Mouse (Mus musculus): ENCODE results near the gene Fbxl17. TPM values are rescaled to one million over a fixed set of nuclear protein-coding genes. Genes with fewer than 3 reads are reported as not detected.
A peak's percentile ranks its signal among the peaks of the same experiment; 100 is the strongest.

Gene Fbxl17
- total and polyA plus RNA-seq, 3 experiments = 8.2 to 9.9 (median 8.8) TPM

DNA sequence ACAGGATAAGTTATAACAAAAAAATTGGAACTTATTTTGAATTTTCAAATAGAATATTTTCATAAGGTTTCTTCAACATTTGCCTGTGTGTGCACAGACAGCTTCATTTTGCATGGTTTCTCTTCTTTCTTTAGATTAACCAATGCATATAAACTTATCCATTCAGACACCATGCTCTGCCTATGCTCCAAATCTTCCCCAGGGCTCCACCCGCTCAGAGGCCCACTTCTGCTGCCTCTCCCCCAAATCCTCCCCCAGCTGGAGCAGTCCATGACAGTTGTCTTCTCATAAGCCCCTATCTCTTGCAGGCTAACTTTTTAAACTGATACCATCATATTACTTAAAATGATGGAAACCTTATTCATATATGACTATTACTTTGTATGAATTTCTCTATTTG, 282.8 kb downstream of the Fbxl17 start:
- H3K9me3 ChIP-seq (replicated peaks) = no peaks in the 10 kb centered on the region

DNA sequence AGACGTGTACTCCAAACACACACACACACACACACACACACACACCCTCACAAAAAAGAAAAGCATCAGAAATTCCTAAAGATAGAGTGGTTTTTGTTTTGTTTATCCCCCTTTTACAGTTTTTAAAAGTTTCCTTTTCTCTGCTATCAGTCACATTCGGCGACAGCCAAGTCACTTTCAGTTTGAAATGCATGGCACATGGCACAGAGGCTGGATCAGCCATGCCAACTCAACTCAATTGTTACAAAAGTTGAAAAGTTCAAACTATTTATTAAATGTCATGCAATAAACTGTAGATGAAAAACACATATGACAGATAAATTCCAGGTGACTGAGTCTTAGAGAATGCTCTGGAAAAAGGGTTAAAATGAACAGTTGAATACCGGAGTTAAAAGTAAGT, 287.8 kb downstream of the Fbxl17 start:
- Histone ChIP-seq H3K4me3 (ENCODE audit: low read depth, low read length) (no peak overlapping the region; the same call in 1 of the 2 replicates), H3K36me3 (replicated peaks) (peaks cover 13% of the 10 kb centered on the region), H3K4me1 (ENCODE audit: insufficient read depth, low read depth, low read length) (peaks cover 12% of the 10 kb centered on the region), H3K27me3 (ENCODE audit: insufficient read depth, low read length) (no peaks in the 10 kb centered on the region), H3K9me3 (replicated peaks) (no peaks in the 10 kb centered on the region)
- TF ChIP-seq TAL1 (conservative IDR thresholded peaks at IDR 0.05; ENCODE audit: low read depth, low read length) (no peak), CTCF (IDR thresholded peaks at IDR 0.05; ENCODE audit: low read depth, low read length) (no peak), GATA1 (IDR thresholded peaks at IDR 0.05; ENCODE audit: borderline replicate concordance, low read length) (no peak), GATA2 (IDR thresholded peaks at IDR 0.05; ENCODE audit: borderline replicate concordance, low read depth, low read length) (no peak), POLR2AphosphoS5 (IDR thresholded peaks at IDR 0.05; ENCODE audit: insufficient replicate concordance, low read depth, low read length) (no peak)
- no peak for ATAC-seq (ENCODE audit: extremely low read depth, insufficient number of reproducible peaks, low FRiP score, poor library complexity, severe bottlenecking)
- DNase-seq (ENCODE audit: low spot score) = no peak

More for the DNA sequence above, 282.8 kb downstream of the Fbxl17 start:
- TF ChIP-seq GATA2 (IDR thresholded peaks at IDR 0.05; ENCODE audit: borderline replicate concordance, low read depth, low read length) (no peak), POLR2AphosphoS5 (IDR thresholded peaks at IDR 0.05; ENCODE audit: insufficient replicate concordance, low read depth, low read length) (no peak), GATA1 (IDR thresholded peaks at IDR 0.05; ENCODE audit: borderline replicate concordance, low read length) (no peak), TAL1 (conservative IDR thresholded peaks at IDR 0.05; ENCODE audit: low read depth, low read length) (no peak), CTCF (IDR thresholded peaks at IDR 0.05; ENCODE audit: low read depth, low read length) (no peak)
- no peak overlapping the region for H3K4me3 ChIP-seq (ENCODE audit: low read depth, low read length)
- DNase-seq (ENCODE audit: low spot score) (no peak), ATAC-seq (ENCODE audit: extremely low read depth, insufficient number of reproducible peaks, low FRiP score, poor library complexity, severe bottlenecking) (no peak)
- no peaks in the 10 kb centered on the region for H3K27me3 ChIP-seq (ENCODE audit: insufficient read depth, low read length)
- H3K36me3 ChIP-seq (replicated peaks) = peaks cover 4% of the 10 kb centered on the region
- H3K4me1 ChIP-seq (ENCODE audit: insufficient read depth, low read depth, low read length) = peaks cover 2% of the 10 kb centered on the region; the same call in 1 of the 2 replicates

DNA sequence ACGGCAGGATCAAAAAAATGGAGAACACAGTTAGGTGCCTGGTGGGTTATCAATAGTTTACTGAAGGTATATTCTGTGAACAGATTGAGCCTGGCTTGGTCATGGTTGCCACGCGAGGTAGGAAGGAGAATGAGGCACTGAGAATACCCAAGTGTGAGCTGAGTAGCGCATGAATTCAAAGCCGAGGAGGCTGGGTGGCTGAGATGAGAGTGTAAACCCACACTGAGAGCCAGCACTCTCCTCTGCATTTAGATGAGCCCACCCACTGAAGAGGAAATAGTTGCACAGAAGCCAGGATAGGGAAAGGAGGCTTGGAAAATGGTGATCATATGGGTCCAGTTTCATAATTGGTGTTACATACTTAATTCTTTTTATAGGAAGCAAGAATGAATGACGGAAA, 290.7 kb downstream of the Fbxl17 start:
- H3K27me3 ChIP-seq (ENCODE audit: insufficient read depth, low read length) = no peaks in the 10 kb centered on the region
- TF ChIP-seq GATA2 (IDR thresholded peaks at IDR 0.05; ENCODE audit: borderline replicate concordance, low read depth, low read length) (no peak), GATA1 (IDR thresholded peaks at IDR 0.05; ENCODE audit: borderline replicate concordance, low read length) (no peak), TAL1 (conservative IDR thresholded peaks at IDR 0.05; ENCODE audit: low read depth, low read length) (no peak), POLR2AphosphoS5 (IDR thresholded peaks at IDR 0.05; ENCODE audit: insufficient replicate concordance, low read depth, low read length) (no peak), CTCF (IDR thresholded peaks at IDR 0.05; ENCODE audit: low read depth, low read length) (no peak)
- H3K4me3 ChIP-seq (ENCODE audit: low read depth, low read length) = no peak overlapping the region
- ATAC-seq (ENCODE audit: extremely low read depth, insufficient number of reproducible peaks, low FRiP score, poor library complexity, severe bottlenecking) = no peak
- H3K36me3 ChIP-seq (replicated peaks) = peaks cover 16% of the 10 kb centered on the region
- H3K9me3 ChIP-seq (replicated peaks) = no peaks in the 10 kb centered on the region
- H3K4me1 ChIP-seq (ENCODE audit: insufficient read depth, low read depth, low read length) = peaks cover 34% of the 10 kb centered on the region
- DNase-seq (ENCODE audit: low spot score) = no peak

DNA sequence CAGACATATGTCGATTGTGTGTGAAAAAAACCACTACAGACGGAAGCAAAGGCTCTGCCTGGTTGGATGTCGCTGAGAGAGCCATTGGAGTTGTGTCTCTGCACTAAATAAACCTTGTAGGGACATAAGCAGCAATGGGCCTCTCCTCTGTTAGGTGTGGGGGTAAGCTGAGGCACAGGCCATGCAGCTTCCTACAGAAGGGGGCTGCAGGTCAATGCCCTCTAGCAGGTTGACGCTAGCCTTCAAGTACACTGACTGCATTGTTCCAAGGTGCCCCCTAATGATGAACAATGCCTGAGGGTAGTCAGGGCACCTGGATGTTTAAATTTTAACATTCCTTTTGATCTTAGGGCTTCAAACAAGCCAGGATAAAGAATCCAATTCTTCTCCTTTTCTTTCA, 291.5 kb downstream of the Fbxl17 start:
- no peaks in the 10 kb centered on the region for H3K9me3 ChIP-seq (replicated peaks)
- H3K27me3 ChIP-seq (ENCODE audit: insufficient read depth, low read length) = no peaks in the 10 kb centered on the region
- H3K36me3 ChIP-seq (replicated peaks) = peaks cover 20% of the 10 kb centered on the region
- TF ChIP-seq GATA1 (IDR thresholded peaks at IDR 0.05; ENCODE audit: borderline replicate concordance, low read length) (no peak), CTCF (IDR thresholded peaks at IDR 0.05; ENCODE audit: low read depth, low read length) (no peak), POLR2AphosphoS5 (IDR thresholded peaks at IDR 0.05; ENCODE audit: insufficient replicate concordance, low read depth, low read length) (no peak), TAL1 (conservative IDR thresholded peaks at IDR 0.05; ENCODE audit: low read depth, low read length) (no peak), GATA2 (IDR thresholded peaks at IDR 0.05; ENCODE audit: borderline replicate concordance, low read depth, low read length) (no peak)
- ATAC-seq (ENCODE audit: extremely low read depth, insufficient number of reproducible peaks, low FRiP score, poor library complexity, severe bottlenecking) (no peak), DNase-seq (ENCODE audit: low spot score) (no peak)
- H3K4me3 ChIP-seq (ENCODE audit: low read depth, low read length) = no peak overlapping the region
- H3K4me1 ChIP-seq (ENCODE audit: insufficient read depth, low read depth, low read length) = peaks cover 42% of the 10 kb centered on the region

DNA sequence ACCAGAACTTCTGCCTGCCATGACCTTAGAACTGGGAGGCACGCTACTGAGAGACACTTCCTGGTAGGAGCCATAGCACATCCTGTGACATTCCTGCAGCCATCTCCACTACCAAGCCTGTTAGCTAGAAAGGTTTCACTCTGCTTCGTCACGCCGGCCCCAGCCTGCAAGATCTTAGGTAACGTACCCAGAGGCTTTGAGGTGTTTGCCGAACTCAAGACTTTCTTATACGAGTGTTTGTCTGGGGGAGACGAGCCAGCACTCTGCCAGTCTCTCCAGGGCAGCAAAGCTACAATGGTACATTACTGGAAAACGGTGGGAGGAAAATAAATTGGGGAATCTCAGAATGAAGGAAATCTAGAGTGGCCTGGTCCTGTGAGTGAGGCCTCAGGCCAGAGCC, 292.1 kb downstream of the Fbxl17 start:
- DNase-seq (ENCODE audit: low spot score) = no peak
- no peaks in the 10 kb centered on the region for H3K27me3 ChIP-seq (ENCODE audit: insufficient read depth, low read length)

DNA sequence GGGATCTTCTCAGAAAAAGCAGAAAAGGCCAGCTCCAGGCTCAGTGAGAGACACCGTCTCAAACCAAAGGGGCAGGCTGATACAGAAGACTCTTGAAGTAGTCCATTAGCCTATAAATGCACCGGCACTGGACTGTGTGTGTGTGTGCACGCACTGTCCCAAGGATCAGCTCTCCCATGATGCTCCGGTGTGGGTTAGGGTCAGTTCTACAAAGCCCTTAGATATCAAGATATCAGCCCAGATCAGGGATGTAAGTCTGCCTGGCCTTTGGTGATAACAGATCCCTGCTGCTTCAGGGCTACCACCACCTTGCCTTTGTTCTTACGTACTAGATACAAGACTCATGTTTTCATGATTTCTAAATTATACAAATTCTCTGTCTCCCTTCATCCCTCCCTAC, 294.5 kb downstream of the Fbxl17 start:
- Histone ChIP-seq H3K9me3 (replicated peaks) (no peaks in the 10 kb centered on the region), H3K27me3 (ENCODE audit: insufficient read depth, low read length) (no peaks in the 10 kb centered on the region), H3K4me3 (ENCODE audit: low read depth, low read length) (peak overlapping the region; percentile 34; the same call in 1 of the 2 replicates), H3K36me3 (replicated peaks) (peaks cover 36% of the 10 kb centered on the region), H3K4me1 (ENCODE audit: insufficient read depth, low read depth, low read length) (peaks cover 49% of the 10 kb centered on the region)
- ATAC-seq (ENCODE audit: extremely low read depth, insufficient number of reproducible peaks, low FRiP score, poor library complexity, severe bottlenecking) = peak; percentile 94
- DNase-seq (ENCODE audit: low spot score) = peak; percentile 21
- TF ChIP-seq TAL1 (conservative IDR thresholded peaks at IDR 0.05; ENCODE audit: low read depth, low read length) (peak; percentile 76), GATA1 (IDR thresholded peaks at IDR 0.05; ENCODE audit: borderline replicate concordance, low read length) (no peak), POLR2AphosphoS5 (IDR thresholded peaks at IDR 0.05; ENCODE audit: insufficient replicate concordance, low read depth, low read length) (no peak), GATA2 (IDR thresholded peaks at IDR 0.05; ENCODE audit: borderline replicate concordance, low read depth, low read length) (no peak)

More for the DNA sequence above, 292.1 kb downstream of the Fbxl17 start:
- Histone ChIP-seq H3K9me3 (replicated peaks) (no peaks in the 10 kb centered on the region), H3K4me3 (ENCODE audit: low read depth, low read length) (no peak overlapping the region), H3K4me1 (ENCODE audit: insufficient read depth, low read depth, low read length) (peaks cover 48% of the 10 kb centered on the region), H3K36me3 (replicated peaks) (peaks cover 26% of the 10 kb centered on the region)
- no peak for ATAC-seq (ENCODE audit: extremely low read depth, insufficient number of reproducible peaks, low FRiP score, poor library complexity, severe bottlenecking)
- no peak for TF ChIP-seq TAL1 (conservative IDR thresholded peaks at IDR 0.05; ENCODE audit: low read depth, low read length)
- no peak for TF ChIP-seq GATA1 (IDR thresholded peaks at IDR 0.05; ENCODE audit: borderline replicate concordance, low read length)
- no peak for TF ChIP-seq POLR2AphosphoS5 (IDR thresholded peaks at IDR 0.05; ENCODE audit: insufficient replicate concordance, low read depth, low read length)
- no peak for TF ChIP-seq CTCF (IDR thresholded peaks at IDR 0.05; ENCODE audit: low read depth, low read length)
